In the genomic region with DNA sequence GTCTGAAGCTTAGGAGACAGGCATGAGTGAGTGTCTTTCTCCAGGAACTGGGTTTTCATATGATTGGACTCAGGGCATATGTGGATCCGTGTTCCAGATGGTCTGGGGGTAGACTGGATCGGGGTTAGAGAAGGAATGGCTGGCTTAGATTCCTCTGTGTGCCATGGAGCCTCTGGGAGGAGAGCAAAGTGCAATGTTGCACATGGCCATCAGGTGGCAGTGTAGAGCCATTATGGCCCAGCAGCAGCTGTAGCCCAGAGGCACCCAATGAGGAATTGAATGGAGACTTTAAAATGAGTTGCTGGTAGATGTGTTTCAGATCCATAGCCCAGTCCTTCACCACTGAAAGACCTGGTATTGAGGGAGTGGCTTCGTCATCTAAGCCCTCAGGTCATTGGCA, we compare ENCODE assay signal across 8 mouse cellular contexts. TPM values are rescaled to one million over a fixed set of nuclear protein-coding genes. Genes with fewer than 3 reads are reported as not detected.
DNase-seq lines count a peak whose midpoint lies in the region; ATAC-seq and TF ChIP-seq lines count a peak whose summit lies in the region.

No protein-coding gene starts in this region.

- no peak overlapping the region for H3K9ac ChIP-seq in forebrain, embryonic 12.5 days
- H3K9ac ChIP-seq in hindbrain, embryonic 16.5 days (ENCODE audit: low read depth, low read length): no peak overlapping the region
- no peak overlapping the region for H3K9ac ChIP-seq in midbrain, embryonic 13.5 days (replicated peaks)

- H3K27me3 ChIP-seq in thymus, adult 2 months (ENCODE audit: control insufficient read depth, insufficient read depth, low read length): no peaks in the 10 kb centered on the region
- H3K27me3 ChIP-seq in forebrain, embryonic 12.5 days: peaks cover 13% of the 10 kb centered on the region; the same call in 1 of the 2 replicates
- H3K27me3 ChIP-seq in hindbrain, embryonic 16.5 days (replicated peaks; ENCODE audit: control insufficient read depth, insufficient read depth, low read length): peaks cover 6% of the 10 kb centered on the region; the same call in 1 of the 2 replicates
- peaks cover 4% of the 10 kb centered on the region; the same call in 1 of the 2 replicates for H3K27me3 ChIP-seq in limb, embryonic 10.5 days (ENCODE audit: low read depth, poor library complexity, severe bottlenecking)
- peaks cover 14% of the 10 kb centered on the region; the same call in 1 of the 2 replicates for H3K27me3 ChIP-seq in midbrain, embryonic 13.5 days
- H3K27me3 ChIP-seq in spleen, adult 2 months (ENCODE audit: control insufficient read depth, insufficient read depth, low read length): no peaks in the 10 kb centered on the region

- H3K27ac ChIP-seq in thymus, adult 2 months (ENCODE audit: control insufficient read depth, insufficient read depth, low read length): no peak overlapping the region
- no peak overlapping the region for H3K27ac ChIP-seq in forebrain, embryonic 12.5 days
- no peak overlapping the region for H3K27ac ChIP-seq in hindbrain, embryonic 16.5 days (ENCODE audit: low read depth, low read length)
- no peak overlapping the region for H3K27ac ChIP-seq in limb, embryonic 10.5 days
- no peak overlapping the region for H3K27ac ChIP-seq in midbrain, embryonic 13.5 days
- no peak overlapping the region for H3K27ac ChIP-seq in spleen, adult 2 months (ENCODE audit: insufficient read depth, low read length)

- 16% methylated on average over 3 of the region's 3 CpGs for WGBS in thymus, adult 2 months
- 23% methylated on average over 3 of the region's 3 CpGs for WGBS in forebrain, embryonic 12.5 days
- 8% methylated on average over 3 of the region's 3 CpGs for WGBS in hindbrain, embryonic 16.5 days
- WGBS in limb, embryonic 10.5 days: 22% methylated on average over 3 of the region's 3 CpGs
- 9% methylated on average over 3 of the region's 3 CpGs for WGBS in midbrain, embryonic 13.5 days
- 12% methylated on average over 3 of the region's 3 CpGs for WGBS in spleen, adult 2 months

- no peak overlapping the region for H3K4me3 ChIP-seq in thymus, adult 2 months (ENCODE audit: control insufficient read depth, insufficient read depth, low read length)
- H3K4me3 ChIP-seq in forebrain, embryonic 12.5 days (replicated peaks): no peak overlapping the region
- no peak overlapping the region for H3K4me3 ChIP-seq in hindbrain, embryonic 16.5 days (ENCODE audit: low read length)
- H3K4me3 ChIP-seq in limb, embryonic 10.5 days: no peak overlapping the region
- no peak overlapping the region for H3K4me3 ChIP-seq in midbrain, embryonic 13.5 days (replicated peaks)
- no peak overlapping the region for H3K4me3 ChIP-seq in spleen, adult 2 months (ENCODE audit: extremely low read depth, insufficient read depth, insufficient read length)

- TF ChIP-seq CTCF in thymus, adult 2 months (IDR thresholded peaks at IDR 0.05; ENCODE audit: borderline replicate concordance, control insufficient read depth, extremely low read depth, insufficient read depth, low read length, poor library complexity): peak; percentile 78; the same call in 1 of the 2 replicates
- TF ChIP-seq CTCF in spleen, adult 2 months (IDR thresholded peaks at IDR 0.05; ENCODE audit: extremely low read depth, insufficient read depth, insufficient read length, insufficient replicate concordance): peak; percentile 89; the same call in 1 of the 2 replicates

- peak; percentile 57; the same call in 1 of the 2 replicates for ATAC-seq in cerebellum, adult (ENCODE audit: insufficient number of reproducible peaks, low FRiP score, low TSS enrichment)
- peak; percentile 75 for ATAC-seq in forebrain, embryonic 12.5 days (ENCODE audit: low FRiP score)
- peak; percentile 72 for ATAC-seq in hindbrain, embryonic 16.5 days
- ATAC-seq in midbrain, embryonic 13.5 days: peak; percentile 44

- no peaks in the 10 kb centered on the region for H3K9me3 ChIP-seq in forebrain, embryonic 12.5 days
- H3K9me3 ChIP-seq in hindbrain, embryonic 16.5 days (ENCODE audit: control insufficient read depth, low read length): no peaks in the 10 kb centered on the region
- no peaks in the 10 kb centered on the region for H3K9me3 ChIP-seq in limb, embryonic 10.5 days (replicated peaks)
- H3K9me3 ChIP-seq in midbrain, embryonic 13.5 days: no peaks in the 10 kb centered on the region

- TF ChIP-seq POLR2A in thymus, adult 2 months (IDR thresholded peaks at IDR 0.05; ENCODE audit: control insufficient read depth, extremely low read depth, insufficient read depth, low read length, poor library complexity): no peak
- TF ChIP-seq POLR2A in spleen, adult 2 months (IDR thresholded peaks at IDR 0.05; ENCODE audit: low read depth, low read length): no peak

- peak; percentile 73 for DNase-seq in thymus, adult 2 months
- DNase-seq in thymus, adult 18-20 months: no peak
- peak; percentile 83 for DNase-seq in limb, embryonic 10.5 days (ENCODE audit: low spot score)
- DNase-seq in spleen, adult 2 months (ENCODE audit: low read depth in 1 of 2, low spot score in 2 of 2): peak; percentile 34 to 53

- no peaks in the 10 kb centered on the region for H3K4me1 ChIP-seq in thymus, adult 2 months (replicated peaks; ENCODE audit: control insufficient read depth, insufficient read depth, low read length)
- H3K4me1 ChIP-seq in forebrain, embryonic 12.5 days: no peaks in the 10 kb centered on the region
- H3K4me1 ChIP-seq in hindbrain, embryonic 16.5 days (ENCODE audit: control insufficient read depth, insufficient read depth, low read depth, low read length): peaks cover 5% of the 10 kb centered on the region
- peaks cover 21% of the 10 kb centered on the region for H3K4me1 ChIP-seq in limb, embryonic 10.5 days
- H3K4me1 ChIP-seq in midbrain, embryonic 13.5 days (replicated peaks): peaks cover 6% of the 10 kb centered on the region
- no peaks in the 10 kb centered on the region for H3K4me1 ChIP-seq in spleen, adult 2 months (ENCODE audit: control insufficient read depth, insufficient read depth, insufficient read length)

- H3K36me3 ChIP-seq in thymus, adult 2 months (ENCODE audit: control insufficient read depth, insufficient read depth, low read length): no peaks in the 10 kb centered on the region
- no peaks in the 10 kb centered on the region for H3K36me3 ChIP-seq in forebrain, embryonic 12.5 days (replicated peaks)
- no peaks in the 10 kb centered on the region for H3K36me3 ChIP-seq in hindbrain, embryonic 16.5 days (ENCODE audit: control insufficient read depth, insufficient read depth, low read length)
- H3K36me3 ChIP-seq in limb, embryonic 10.5 days: no peaks in the 10 kb centered on the region
- H3K36me3 ChIP-seq in midbrain, embryonic 13.5 days: no peaks in the 10 kb centered on the region
- no peaks in the 10 kb centered on the region for H3K36me3 ChIP-seq in spleen, adult 2 months (ENCODE audit: control insufficient read depth, insufficient read depth, low read length)

- H3K4me2 ChIP-seq in forebrain, embryonic 12.5 days: no peak overlapping the region
- H3K4me2 ChIP-seq in hindbrain, embryonic 16.5 days (ENCODE audit: low read length): no peak overlapping the region
- no peak overlapping the region for H3K4me2 ChIP-seq in midbrain, embryonic 13.5 days (replicated peaks)

RNA-seq across cellular contexts. Expression of gene C1qtnf1, which starts 17.8 kb away (rescaled TPM):
- polyA plus RNA-seq in thymus, adult 2 months (2012; rRNA removed): 8.4 and 10.6 TPM in 2 replicates
- 1.8 and 2.9 TPM in 2 replicates for polyA plus RNA-seq in forebrain, embryonic 12.5 days (2016; fragmentation: Nextera tagmentation; extraction: Ambion mirVana)
- 4.4 and 7.0 TPM in 2 replicates for polyA plus RNA-seq in hindbrain, embryonic 16.5 days (2015; fragmentation: Nextera tagmentation; extraction: Ambion mirVana)
- 1.9 and 3.1 TPM in 2 replicates for polyA plus RNA-seq in limb, embryonic 10.5 days (2016; fragmentation: Nextera tagmentation; extraction: Ambion mirVana)
- 2.5 and 2.8 TPM in 2 replicates for polyA plus RNA-seq in midbrain, embryonic 13.5 days (2015; fragmentation: Nextera tagmentation; extraction: Ambion mirVana)
- polyA plus RNA-seq in spleen, adult 2 months (2012; rRNA removed): 10.5 and 12.0 TPM in 2 replicates

RNA-seq across cellular contexts. Expression of gene Cant1, which starts 27.0 kb away (rescaled TPM):
- 100 and 105 TPM in 2 replicates for polyA plus RNA-seq in thymus, adult 2 months (2012; rRNA removed)
- 25.4 and 27.0 TPM in 2 replicates for polyA plus RNA-seq in forebrain, embryonic 12.5 days (2016; fragmentation: Nextera tagmentation; extraction: Ambion mirVana)
- 25.7 and 29.1 TPM in 2 replicates for polyA plus RNA-seq in hindbrain, embryonic 16.5 days (2015; fragmentation: Nextera tagmentation; extraction: Ambion mirVana)
- polyA plus RNA-seq in limb, embryonic 10.5 days (2016; fragmentation: Nextera tagmentation; extraction: Ambion mirVana): 24.1 and 25.9 TPM in 2 replicates
- polyA plus RNA-seq in midbrain, embryonic 13.5 days (2015; fragmentation: Nextera tagmentation; extraction: Ambion mirVana): 23.5 and 26.0 TPM in 2 replicates
- 42.7 and 50.5 TPM in 2 replicates for polyA plus RNA-seq in spleen, adult 2 months (2012; rRNA removed)

RNA-seq across cellular contexts. Expression of gene Engase, which starts 30.8 kb away (rescaled TPM):
- 56.5 and 58.1 TPM in 2 replicates for polyA plus RNA-seq in thymus, adult 2 months (2012; rRNA removed)
- polyA plus RNA-seq in forebrain, embryonic 12.5 days (2016; fragmentation: Nextera tagmentation; extraction: Ambion mirVana): 6.2 and 9.0 TPM in 2 replicates
- 6.5 and 8.7 TPM in 2 replicates for polyA plus RNA-seq in hindbrain, embryonic 16.5 days (2015; fragmentation: Nextera tagmentation; extraction: Ambion mirVana)
- 7.1 and 8.8 TPM in 2 replicates for polyA plus RNA-seq in limb, embryonic 10.5 days (2016; fragmentation: Nextera tagmentation; extraction: Ambion mirVana)
- 6.3 and 6.4 TPM in 2 replicates for polyA plus RNA-seq in midbrain, embryonic 13.5 days (2015; fragmentation: Nextera tagmentation; extraction: Ambion mirVana)
- 13.8 and 19.1 TPM in 2 replicates for polyA plus RNA-seq in spleen, adult 2 months (2012; rRNA removed)

RNA-seq across cellular contexts. Expression of gene Lgals3bp, which starts 44.0 kb away (rescaled TPM):
- 450 and 565 TPM in 2 replicates for polyA plus RNA-seq in thymus, adult 2 months (2012; rRNA removed)
- 1.2 TPM in 2 replicates for polyA plus RNA-seq in forebrain, embryonic 12.5 days (2016; fragmentation: Nextera tagmentation; extraction: Ambion mirVana)
- polyA plus RNA-seq in hindbrain, embryonic 16.5 days (2015; fragmentation: Nextera tagmentation; extraction: Ambion mirVana): 7.1 and 8.1 TPM in 2 replicates
- polyA plus RNA-seq in limb, embryonic 10.5 days (2016; fragmentation: Nextera tagmentation; extraction: Ambion mirVana): 2.7 and 3.4 TPM in 2 replicates
- polyA plus RNA-seq in midbrain, embryonic 13.5 days (2015; fragmentation: Nextera tagmentation; extraction: Ambion mirVana): 1.7 and 2.3 TPM in 2 replicates
- polyA plus RNA-seq in spleen, adult 2 months (2012; rRNA removed): 253 and 254 TPM in 2 replicates

Comparison
In these comparisons a context has a peak if more than half of its experiments do, and no peak if none do; other contexts are left out.
1. DNase-seq: peak in thymus, adult 2 months (single experiment), limb, embryonic 10.5 days (single experiment) and spleen, adult 2 months (2 of 2); none in thymus, adult 18-20 months (0 of 2).
2. Peak in every context shown above with its lines, with median percentiles within 50 percentile points of each other: ATAC-seq.